Mouse (Mus musculus): Measurements from ENCODE around the gene Camk2b.

Gene Camk2b

DNA sequence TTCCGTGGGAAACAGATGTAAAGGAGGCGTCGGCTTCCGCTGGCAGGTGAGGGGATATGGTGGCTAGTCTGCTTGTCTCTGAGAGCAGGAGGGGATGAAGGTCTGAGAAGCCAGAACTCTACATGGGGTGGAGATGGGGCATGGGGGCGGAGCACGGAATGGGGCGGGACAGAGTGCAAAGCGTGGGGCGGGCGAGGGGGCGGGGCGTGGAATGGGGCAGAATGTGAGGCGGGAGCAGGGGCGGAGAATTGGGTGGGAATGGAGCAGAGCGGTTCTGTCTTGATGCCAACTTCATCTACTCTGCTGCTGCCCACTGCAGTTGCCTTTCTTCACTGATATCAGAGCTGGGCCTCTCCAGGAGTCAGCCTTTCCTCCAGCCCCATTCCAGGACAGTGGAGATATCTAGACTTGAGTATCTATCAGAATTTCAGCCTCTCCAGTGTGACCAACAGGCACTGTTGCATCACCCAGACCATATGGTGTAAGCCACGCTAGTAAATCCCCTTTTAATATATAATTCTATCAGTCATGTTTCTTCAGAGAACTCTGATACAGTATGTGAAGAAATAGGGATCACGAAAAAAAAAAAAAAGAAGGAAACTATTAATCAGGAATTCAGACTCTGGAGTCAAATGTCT is 145.7 kb downstream of the Camk2b start:
- in situ Hi-C loops (cut with MboI; ENCODE audit: low pct_unique_long_range_greater_than_20kb in 1 of 2, low sequenced_read_pairs in 2 of 2, unreplicated experiment in 1 of 2) = no loop called here
